Mouse (Mus musculus) gastrocnemius, postnatal 36 days (tissue): ENCODE results near the gene 4930404H24Rik. TPM values are rescaled to one million over a fixed set of nuclear protein-coding genes. Genes with fewer than 3 reads are reported as not detected.

Experiments
- DNase-seq, 2 experiments: peaks; one replicate each; pipeline ENCODE4 v3.0.0; 2022
- intact Hi-C: fragments of 180-260 bp; cut with DNase I; formaldehyde crosslinking; loops from one replicate; pipeline ENCODE4 v1.15.1; 2025
- total RNA-seq, 2 experiments: library from RNA; stranded (reverse); gene quantifications; 2 replicates each; pipeline ENCODE4 v1.2.3; 2021

Gene 4930404H24Rik
- total RNA-seq, 2 experiments from 2014 or later = not detected

- DNase-seq = peak in 1 of 2 experiments; percentile 31
- intact Hi-C loops = loop anchor here (10.0 kb wide), 1 partner anchor 56 kb away; no protein-coding TSS in a partner anchor
These were observed 36.2 kb downstream of the 4930404H24Rik start for GRCm38 (mm10) chr2:153528571-153529364.

DNA sequence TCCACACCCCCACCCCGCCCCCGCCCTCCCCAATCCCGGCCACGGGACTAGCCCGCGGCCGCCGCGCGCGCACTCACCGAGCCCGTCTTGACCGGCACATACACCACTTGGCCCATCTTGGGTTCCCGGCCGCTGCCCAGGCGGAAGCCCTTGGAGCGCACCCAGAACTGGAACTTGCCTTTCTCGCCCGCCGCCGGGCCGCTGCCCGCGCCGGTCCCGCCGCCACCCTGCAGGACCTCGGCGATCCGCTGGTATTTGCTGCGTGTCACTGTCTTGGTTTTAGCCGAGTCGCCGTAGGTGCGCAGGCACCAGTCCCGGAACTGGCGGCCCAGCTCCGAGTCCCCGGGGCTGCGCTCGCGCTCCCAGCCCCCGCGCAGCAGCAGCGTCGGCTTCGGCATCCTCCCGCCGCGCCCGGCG lies 36.8 kb downstream of the 4930404H24Rik start:
- intact Hi-C loops = loop anchor here (10.0 kb wide), 1 partner anchor 55 kb away; no protein-coding TSS in a partner anchor
- DNase-seq = peak; percentile 49 to 53

DNA sequence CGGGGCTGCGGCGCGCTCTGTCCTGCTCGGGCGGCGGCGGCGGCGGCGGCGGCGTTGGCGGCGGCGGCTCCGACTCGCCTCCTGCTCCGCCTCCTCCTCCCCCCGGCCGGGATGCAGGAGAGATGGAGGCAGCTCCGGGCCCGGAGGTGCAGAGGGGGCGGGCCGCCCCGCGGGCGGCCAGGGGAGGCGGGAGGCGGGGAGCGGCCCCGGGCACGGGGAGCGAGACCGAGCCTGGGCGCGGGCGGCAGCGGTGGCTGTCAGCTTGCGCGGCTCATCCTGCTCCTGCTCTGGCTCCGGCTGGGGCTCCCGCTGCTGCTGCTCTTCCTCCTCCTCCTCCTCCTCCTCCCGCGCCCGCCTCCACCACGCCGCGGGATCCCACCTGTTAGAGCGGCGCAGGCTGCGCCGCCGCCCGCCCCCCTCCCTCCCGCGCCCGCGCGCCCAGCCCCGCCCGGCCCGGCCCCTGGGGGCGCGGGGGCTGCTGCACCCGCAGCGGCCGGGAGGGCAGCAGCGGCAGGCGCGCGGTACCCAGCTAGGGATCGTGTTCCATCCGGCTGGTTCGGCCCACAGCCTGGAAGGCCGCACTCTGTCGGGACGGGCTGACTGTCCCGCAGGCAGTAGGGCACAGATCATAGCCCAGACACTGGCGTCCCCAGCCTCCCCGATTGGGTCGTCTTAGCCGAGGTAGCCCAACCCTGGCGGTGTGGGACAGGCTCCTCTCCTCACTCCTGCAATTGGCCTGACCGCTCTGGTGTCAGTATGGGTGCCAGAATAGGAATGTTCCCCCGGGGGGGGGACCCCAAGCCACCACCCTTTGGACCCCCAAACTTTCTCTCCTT lies 37.6 kb downstream of the 4930404H24Rik start, which contains the start of gene Nol4l:
Gene Nol4l (minus strand): TSS at position 41 of the 836 bp plus-strand sequence.
- intact Hi-C loops = loop anchor here (10.0 kb wide), 1 partner anchor 55 kb away; no protein-coding TSS in a partner anchor
- DNase-seq = no peak

DNA sequence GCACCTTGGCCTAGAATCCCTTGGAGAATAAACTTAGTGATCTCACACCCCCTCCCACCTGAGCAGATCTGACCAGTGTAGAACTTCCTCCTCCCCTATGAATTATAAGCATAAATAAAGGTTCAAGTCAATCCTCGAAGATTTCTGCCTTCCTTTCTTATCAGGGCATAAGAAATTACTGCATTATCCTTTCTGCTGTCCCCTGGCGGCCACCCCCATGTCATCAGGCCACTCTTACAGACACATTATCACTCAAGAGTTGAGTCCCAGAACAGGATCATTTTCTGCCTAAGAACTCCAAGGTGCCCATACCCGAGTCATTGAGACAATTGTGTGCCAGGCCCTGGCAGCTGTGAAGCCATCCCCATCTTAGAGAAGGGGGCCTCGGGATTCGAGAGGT lies 38.4 kb downstream of the 4930404H24Rik start:
- DNase-seq = no peak
- intact Hi-C loops = no loop called here

DNA sequence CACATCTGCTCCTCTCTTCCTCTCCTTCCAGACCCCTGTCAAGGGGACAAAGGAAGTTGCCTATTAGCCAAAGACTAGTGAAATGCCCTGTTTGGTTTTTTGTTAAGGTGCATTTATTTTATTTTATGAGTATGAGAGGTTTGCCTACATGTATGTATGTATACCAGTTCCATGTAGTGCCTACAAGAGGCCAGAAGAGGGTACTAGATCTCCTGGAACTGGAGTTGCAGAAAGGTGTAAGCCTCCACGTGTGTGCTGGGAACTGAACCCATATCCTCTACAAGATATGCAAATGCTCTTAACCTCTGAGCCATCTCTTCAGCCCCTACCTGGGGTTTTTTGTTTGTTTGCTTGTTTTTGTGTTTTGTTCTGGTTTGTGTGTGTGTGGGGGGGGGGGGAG lies 41.4 kb downstream of the 4930404H24Rik start:
- intact Hi-C loops = no loop called here
- no peak for DNase-seq

DNA sequence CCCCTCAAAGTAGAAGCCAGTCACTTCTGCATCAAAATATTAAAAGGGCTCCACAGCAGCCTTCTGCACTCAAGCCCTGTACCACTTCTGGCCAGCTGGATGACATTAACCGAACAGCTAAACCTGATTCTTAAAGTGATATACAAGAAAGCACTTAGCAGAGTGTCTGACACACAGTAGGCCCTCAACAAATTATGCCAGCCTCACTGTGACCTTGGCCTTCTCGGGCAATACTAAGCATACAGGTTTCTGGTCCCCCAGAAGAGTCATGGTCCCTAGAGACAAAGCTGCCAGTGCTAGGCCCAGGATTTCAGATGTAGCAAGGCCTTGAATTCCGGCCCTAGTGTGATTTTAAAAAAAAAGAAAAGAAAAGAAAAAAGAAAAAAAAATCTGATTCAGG lies 46.3 kb downstream of the 4930404H24Rik start:
- intact Hi-C loops = no loop called here

DNA sequence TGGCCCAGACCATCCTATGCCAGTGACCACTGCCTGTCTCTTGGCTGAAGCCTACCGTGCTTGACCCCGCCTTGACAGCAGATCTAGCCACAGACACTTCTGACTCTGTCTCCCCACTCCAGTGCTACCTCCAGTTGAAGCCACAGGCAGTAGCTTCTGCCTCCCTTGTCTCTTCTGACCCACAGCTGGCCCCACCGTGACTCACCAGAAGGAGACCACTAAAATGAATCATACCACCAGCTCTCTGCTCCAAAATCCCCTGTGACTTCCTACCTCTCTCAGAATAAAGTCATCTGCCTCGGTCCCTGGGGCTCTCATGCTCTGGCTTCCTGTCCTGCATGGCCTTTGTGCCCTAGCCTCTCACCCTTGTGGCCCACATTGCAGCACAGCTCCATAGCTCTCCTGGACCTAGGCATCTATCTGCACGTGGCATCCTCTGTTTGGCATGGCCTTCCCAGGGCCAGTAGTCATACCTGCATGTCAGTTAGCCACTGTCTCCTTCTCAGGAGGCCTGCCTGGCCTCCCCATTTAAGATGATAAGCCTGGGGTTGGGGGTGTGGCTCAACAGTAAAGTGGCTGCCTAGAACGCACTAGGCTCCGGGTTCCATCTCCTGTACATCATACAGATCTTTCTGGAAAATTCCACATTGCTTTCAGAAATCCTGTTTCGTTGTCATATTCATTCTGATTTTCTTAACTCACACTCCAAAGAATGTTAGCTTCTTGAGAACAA lies 50.5 kb downstream of the 4930404H24Rik start:
- no peak for DNase-seq
- intact Hi-C loops = no loop called here

More for the DNA sequence above, 46.3 kb downstream of the 4930404H24Rik start:
- DNase-seq = no peak

Other genes with a start within 250 kb of the 4930404H24Rik start
- 1 to 10 TPM; 2.8 to 3.5 TPM for gene Kif3b, start 201.4 kb upstream of the 4930404H24Rik start, total RNA-seq
- 10 to 100 TPM in 1 of 2 experiments, 1 to 10 TPM in 1; 7.2 to 10.8 TPM for gene Asxl1, start 147.0 kb upstream of the 4930404H24Rik start, total RNA-seq
- 1 to 10 TPM in 1 of 2 experiments, under 1 TPM in 1; 0.94 to 1.0 TPM for gene Nol4l, start 37.2 kb downstream of the 4930404H24Rik start, total RNA-seq
- 10 to 100 TPM in 1 of 2 experiments, 1 to 10 TPM in 1; 9.9 to 10.3 TPM for gene Commd7, start 140.0 kb downstream of the 4930404H24Rik start, total RNA-seq
- gene Dnmt3b, start 156.7 kb downstream of the 4930404H24Rik start, total RNA-seq = under 1 TPM; 0.35 to 0.56 TPM
- gene Dnmt3c, start 203.9 kb downstream of the 4930404H24Rik start, total RNA-seq = not detected
- 10 to 100 TPM; 34.7 to 35.9 TPM for gene Mapre1, start 248.5 kb downstream of the 4930404H24Rik start, total RNA-seq